ENCODE assay signal across 8 mouse cellular contexts in the genomic region with DNA sequence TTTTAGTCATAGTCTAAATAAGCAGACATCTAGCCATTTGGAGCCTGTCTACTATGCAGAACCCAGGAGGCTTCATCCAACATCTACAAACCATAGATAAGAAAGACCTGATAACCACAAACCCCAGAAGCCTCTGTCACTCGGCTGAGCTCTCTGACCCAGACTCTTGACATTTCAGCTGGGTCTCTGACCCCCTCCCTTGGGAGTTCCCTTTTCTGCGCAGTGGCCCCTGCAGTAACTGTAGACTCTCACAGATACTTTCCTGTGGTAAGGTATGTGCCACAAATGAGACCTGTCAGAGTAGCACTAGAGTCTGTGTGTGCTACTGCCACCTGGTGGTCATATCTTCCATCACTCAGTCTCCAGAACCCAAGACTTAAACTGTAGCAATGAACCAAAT. TPM values are rescaled to one million over a fixed set of nuclear protein-coding genes. Genes with fewer than 3 reads are reported as not detected.
DNase-seq lines count a peak whose midpoint lies in the region; ATAC-seq and TF ChIP-seq lines count a peak whose summit lies in the region.

No protein-coding gene starts in this region.

- H3K36me3 ChIP-seq in ES-Bruce4 (ENCODE audit: control insufficient read depth, insufficient read depth, low read length, poor library complexity, severe bottlenecking), result no peaks in the 10 kb centered on the region
- H3K36me3 ChIP-seq in heart, embryonic 15.5 days, result no peaks in the 10 kb centered on the region

- H3K4me2 ChIP-seq in heart, embryonic 15.5 days, result no peak overlapping the region

- DNase-seq in brain, embryonic 14.5 days (ENCODE audit: low read depth), result peak; percentile 88
- peak; percentile 43 for DNase-seq in large intestine, adult 2 months (ENCODE audit: low read depth, low spot score)
- peak; percentile 60 to 62 for DNase-seq in lung, adult 18-20 months
- peak; percentile 48 for DNase-seq in ovary, postnatal 10 days (ENCODE audit: low spot score)
- DNase-seq in thymus, postnatal 10 days (ENCODE audit: low spot score in 2 of 2), result peak; percentile 70 to 85

- no peaks in the 10 kb centered on the region for H3K9me3 ChIP-seq in ES-Bruce4 (replicated peaks; ENCODE audit: control insufficient read depth, insufficient read depth, low read length, poor library complexity, severe bottlenecking)
- H3K9me3 ChIP-seq in heart, embryonic 15.5 days (replicated peaks), result no peaks in the 10 kb centered on the region

- H3K4me1 ChIP-seq in ES-Bruce4 (ENCODE audit: control insufficient read depth, insufficient read depth, low read length), result no peaks in the 10 kb centered on the region
- H3K4me1 ChIP-seq in heart, embryonic 15.5 days (replicated peaks), result peaks cover 6% of the 10 kb centered on the region

- 0 out of 2 replicates have a peak, but pooled peaks have one; percentile 42 for ATAC-seq in erythroid progenitor cell, adult 5-6 weeks (replicated peaks; ENCODE audit: low FRiP score, poor library complexity, severe bottlenecking)
- ATAC-seq in heart, embryonic 15.5 days (replicated peaks; ENCODE audit: insufficient number of reproducible peaks, insufficient read depth, low FRiP score, low read depth), result peak; percentile 62

- TF ChIP-seq CTCF in ES-Bruce4 (IDR thresholded peaks at IDR 0.05; ENCODE audit: low read depth, low read length), result peak; percentile 5
- peak; percentile 80; the same call in 1 of the 2 replicates for TF ChIP-seq CTCF in brain, embryonic 14.5 days (IDR thresholded peaks at IDR 0.05; ENCODE audit: borderline replicate concordance, extremely low read depth, insufficient read depth, insufficient read length)

- no peak overlapping the region for H3K9ac ChIP-seq in ES-Bruce4 (ENCODE audit: low read depth, poor library complexity, severe bottlenecking)
- no peak overlapping the region for H3K9ac ChIP-seq in heart, embryonic 15.5 days

- no peak for TF ChIP-seq POLR2A in ES-Bruce4 (IDR thresholded peaks at IDR 0.05; ENCODE audit: insufficient read depth, low read length)
- TF ChIP-seq POLR2A in brain, embryonic 14.5 days (IDR thresholded peaks at IDR 0.05; ENCODE audit: borderline replicate concordance, extremely low read depth, insufficient read depth, insufficient read length, poor library complexity, severe bottlenecking), result no peak

- no peaks in the 10 kb centered on the region for H3K27me3 ChIP-seq in ES-Bruce4 (ENCODE audit: control insufficient read depth, insufficient read depth, low read length, poor library complexity, severe bottlenecking)
- no peaks in the 10 kb centered on the region for H3K27me3 ChIP-seq in heart, embryonic 15.5 days

- no peak overlapping the region for H3K4me3 ChIP-seq in ES-Bruce4 (ENCODE audit: low read depth, low read length)
- no peak overlapping the region for H3K4me3 ChIP-seq in heart, embryonic 15.5 days

- H3K27ac ChIP-seq in ES-Bruce4 (ENCODE audit: insufficient read depth, low read length), result no peak overlapping the region
- no peak overlapping the region for H3K27ac ChIP-seq in heart, embryonic 15.5 days

- no peak for TF ChIP-seq EP300 in ES-Bruce4 (IDR thresholded peaks at IDR 0.05; ENCODE audit: insufficient read depth, low read depth, low read length)

- WGBS in heart, embryonic 15.5 days, result 4% methylated on average over 2 of the region's 2 CpGs
- 12% methylated on average over 2 of the region's 2 CpGs for WGBS in large intestine, adult 2 months

RNA-seq across cellular contexts. Expression of a gene that starts 54.5 kb away (rescaled TPM):
- 16.1 and 17.0 TPM in 2 replicates for polyA plus RNA-seq in ES-Bruce4 (2011; ENCODE audit: insufficient read depth, insufficient read length, low read depth, missing spikeins)
- polyA plus RNA-seq in brain, embryonic 14.5 days (2012; rRNA removed), result 22.4 and 29.1 TPM in 2 replicates
- 2.9 and 3.4 TPM in 2 replicates for total RNA-seq in erythroid progenitor cell, adult 5-6 weeks (2015; ENCODE audit: low replicate concordance)
- total RNA-seq in erythroid progenitor cell, adult 5-6 weeks (2017; ENCODE audit: low replicate concordance), result not detected in 2 replicates
- polyA plus RNA-seq in heart, embryonic 15.5 days (2015; fragmentation: Nextera tagmentation; extraction: Ambion mirVana), result 82.9 and 102 TPM in 2 replicates
- polyA plus RNA-seq in large intestine, adult 2 months (2012; rRNA removed), result 31.4 and 42.0 TPM in 2 replicates
